Mouse (Mus musculus) T-helper 2 cell (primary cell): Measurements from ENCODE around the gene Ccr10.
"Not testable (repeated sequence)": the region's sequence is repeated elsewhere in the genome, so short reads cannot be mapped to it uniquely, and the experiment has no call there.

Experiments used
- in situ Hi-C: fragments of 300-600 bp; cut with MboI, MseI; formaldehyde crosslinking; loops from one replicate; pipeline ENCODE4 v1.15.1; 2025; ENCODE audit warnings: high pct_unique_total_duplicates

The Ccr10 gene

DNA sequence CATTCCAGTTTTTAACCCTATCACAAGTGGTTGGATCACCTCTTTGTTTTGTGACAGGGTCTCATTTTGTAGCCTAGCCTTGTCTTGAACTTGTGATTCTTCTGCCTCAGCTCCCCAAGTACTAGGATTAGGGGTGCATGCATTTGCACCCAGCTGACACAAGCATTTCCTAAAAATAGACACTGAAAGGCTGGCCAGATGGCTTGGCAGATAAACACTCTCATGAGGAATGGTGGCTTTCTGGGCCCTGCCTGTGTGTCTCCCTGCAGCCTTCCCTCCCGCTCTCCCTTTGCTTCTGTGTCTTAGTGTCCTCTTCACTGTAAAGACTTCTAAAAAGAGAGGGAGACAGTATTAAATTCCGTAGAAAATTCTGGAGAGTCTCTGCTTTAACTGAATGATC is 44.1 kb downstream of the Ccr10 start:
- in situ Hi-C loops: loop anchor here (10.0 kb wide), 1 partner anchor 486 kb away; no protein-coding TSS in a partner anchor

DNA sequence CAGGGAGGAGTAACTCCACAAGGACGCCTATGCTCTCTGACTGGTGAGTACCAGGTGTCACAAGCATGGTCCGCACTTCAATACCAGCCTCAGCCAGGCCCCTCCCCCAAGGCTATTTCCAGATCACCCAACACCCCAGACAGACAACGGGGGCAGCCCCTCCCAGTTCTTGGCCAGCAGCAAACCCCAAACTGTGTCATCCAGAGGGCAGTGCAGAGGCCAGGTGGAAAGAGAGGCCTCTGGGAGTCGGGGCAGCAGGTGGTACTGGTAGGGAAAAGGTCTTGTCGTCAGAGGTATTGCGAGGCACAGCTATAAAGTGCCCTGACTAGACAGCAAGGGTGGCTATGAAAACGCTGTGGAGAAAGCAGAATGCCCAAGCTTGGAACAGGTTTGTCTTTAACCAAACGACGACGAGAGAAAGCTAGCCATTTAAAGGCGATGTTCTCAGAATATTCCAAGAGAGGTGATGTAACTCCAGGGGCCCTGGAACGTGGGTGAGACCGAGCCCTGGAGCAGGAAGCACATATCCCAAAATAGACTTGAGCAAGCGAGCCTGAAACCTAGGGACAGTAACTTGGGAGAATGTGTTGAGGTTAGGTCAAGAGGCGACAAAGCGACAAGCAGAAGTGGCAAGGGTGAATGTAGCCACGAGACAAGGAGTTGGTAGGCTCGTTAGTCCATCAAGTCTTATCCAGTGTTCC is 45.0 kb downstream of the Ccr10 start:
- in situ Hi-C loops: loop anchor here (10.0 kb wide), 1 partner anchor 485 kb away; no protein-coding TSS in a partner anchor

DNA sequence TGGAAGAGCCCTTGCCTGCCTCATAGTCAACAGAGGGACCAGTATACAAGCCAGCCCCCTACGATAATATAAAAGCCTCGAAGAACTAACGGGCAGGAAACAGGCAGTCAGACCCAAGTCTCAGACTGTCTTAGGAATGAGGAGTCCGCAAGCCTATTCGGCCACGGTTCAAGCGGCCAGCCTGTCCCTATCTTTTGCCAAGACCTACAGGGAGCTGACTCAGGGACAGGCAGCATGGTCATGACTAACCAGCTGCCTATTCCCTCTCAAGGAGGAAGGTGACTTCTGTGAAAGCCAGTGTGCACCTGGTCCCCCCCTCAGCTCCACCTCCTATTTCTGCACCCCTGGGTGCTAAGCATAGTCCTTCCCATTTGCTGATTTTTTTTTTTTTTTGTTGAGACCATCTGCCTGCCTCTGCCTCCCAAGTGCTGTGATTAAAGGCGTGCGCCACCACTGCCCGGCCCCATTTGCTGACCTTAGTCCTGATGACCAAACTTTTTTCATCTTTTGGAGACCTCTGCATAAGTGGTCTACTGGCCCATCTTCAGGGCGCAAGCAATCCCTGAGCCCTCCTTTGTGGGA is 46.2 kb downstream of the Ccr10 start:
- in situ Hi-C loops: no loop called here

DNA sequence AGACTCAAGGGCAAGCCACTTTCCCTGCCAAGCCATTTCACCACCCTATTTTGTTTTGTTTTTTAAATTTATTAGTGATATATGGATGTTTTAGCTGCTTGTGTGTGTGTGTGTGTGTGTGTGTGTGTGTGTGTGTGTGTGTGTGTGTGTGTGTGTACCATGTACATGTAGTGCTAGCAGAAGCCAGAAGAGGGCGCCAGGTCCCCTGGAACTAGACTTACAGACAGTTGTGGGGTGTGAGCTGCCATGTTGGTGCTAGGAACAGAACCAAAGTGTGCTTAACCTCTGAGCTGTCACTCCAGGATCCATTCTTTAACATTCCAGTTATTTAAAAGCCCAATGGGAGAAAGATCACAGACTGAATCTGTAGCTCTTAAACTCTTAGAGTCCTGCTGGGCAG is 48.2 kb downstream of the Ccr10 start:
- in situ Hi-C loops: no loop called here

DNA sequence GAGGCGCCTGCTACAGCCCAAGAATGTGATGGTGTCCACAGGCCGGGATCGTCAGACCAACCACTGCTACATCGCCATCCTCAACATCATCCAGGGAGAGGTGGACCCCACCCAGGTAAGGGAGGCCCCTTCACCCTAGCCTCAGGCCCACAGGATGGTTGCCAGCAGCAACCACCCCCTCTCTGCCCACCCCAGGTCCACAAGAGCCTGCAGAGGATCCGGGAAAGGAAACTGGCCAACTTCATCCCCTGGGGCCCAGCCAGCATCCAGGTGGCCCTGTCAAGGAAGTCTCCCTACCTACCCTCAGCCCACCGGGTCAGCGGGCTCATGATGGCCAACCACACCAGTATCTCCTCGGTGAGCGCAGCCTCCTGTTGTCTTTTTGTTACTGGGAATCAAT is 50.2 kb downstream of the Ccr10 start:
- in situ Hi-C loops: not testable (repeated sequence)

DNA sequence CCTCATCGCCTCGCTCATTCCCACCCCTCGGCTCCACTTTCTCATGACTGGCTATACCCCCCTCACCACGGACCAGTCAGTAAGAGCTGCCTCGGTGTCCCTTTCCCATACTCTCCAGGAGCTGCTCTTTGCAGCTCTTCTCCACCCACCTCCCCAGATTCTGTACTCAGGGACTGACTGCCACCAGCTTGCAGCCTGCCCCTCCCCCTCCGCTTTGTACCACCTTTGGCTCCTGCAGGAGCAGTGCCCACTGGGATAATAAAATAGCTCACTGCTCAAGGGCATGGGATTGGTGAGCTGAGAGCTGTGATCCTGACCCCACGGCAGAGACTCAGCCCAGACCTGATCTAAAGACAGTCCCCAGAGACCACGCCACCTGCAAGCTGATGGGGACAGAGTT is 50.7 kb downstream of the Ccr10 start:
- in situ Hi-C loops: loop anchor here (5.0 kb wide), 1 partner anchor 38 kb away; no protein-coding TSS in a partner anchor
